Mouse (Mus musculus): Measurements from ENCODE around the gene Id2.

Gene Id2

DNA sequence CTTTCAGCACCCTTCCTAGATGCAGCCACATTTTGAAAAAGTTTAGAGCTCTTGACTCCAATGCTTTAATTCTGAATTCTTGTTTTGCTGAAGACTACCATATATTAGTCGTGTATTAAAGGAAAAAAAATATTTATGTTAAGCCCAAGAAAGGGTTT lies at the start of gene Id2:
Gene Id2, minus strand, starts transcription at position 89 of the 158 bp plus-strand sequence.
- DNase-seq (ENCODE audit: low read depth): no peak

- no peak for DNase-seq (ENCODE audit: low read depth)
These were observed 48.4 kb upstream of the Id2 start for GRCm38 (mm10) chr12:25145344-25145698.

GRCm38 (mm10) chr12:25144591-25145343 lies 47.8 kb upstream of the Id2 start:
- DNase-seq (ENCODE audit: low read depth): no peak

GRCm38 (mm10) chr12:25143492-25143891 lies 46.6 kb upstream of the Id2 start:
- DNase-seq (ENCODE audit: low read depth): peak; percentile 52

- DNase-seq (ENCODE audit: low read depth): no peak
These were observed 45.3 kb upstream of the Id2 start for GRCm38 (mm10) chr12:25142251-25142650.

DNA sequence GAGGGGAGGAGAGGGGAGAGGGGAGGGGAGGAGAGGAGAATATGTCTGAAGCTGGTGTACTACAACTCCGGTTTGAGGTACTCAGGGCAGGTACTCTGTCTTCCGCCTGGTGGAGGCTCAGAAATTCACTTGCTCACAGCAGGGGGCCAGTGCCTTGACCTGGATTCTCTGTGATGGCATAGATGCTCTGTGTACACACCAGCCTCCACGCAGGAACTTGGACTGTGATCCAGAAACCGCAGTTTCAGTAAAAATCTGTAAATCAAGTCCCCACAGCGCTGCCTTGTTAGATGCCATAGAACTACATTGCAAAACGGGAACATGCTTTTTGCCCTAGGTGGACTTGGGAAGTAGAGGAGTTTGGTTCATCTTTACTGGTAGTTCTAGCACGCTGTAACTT lies 44.4 kb upstream of the Id2 start:
- DNase-seq (ENCODE audit: low read depth): no peak

GRCm38 (mm10) chr12:25140115-25140514 lies 43.2 kb upstream of the Id2 start:
- no peak for DNase-seq (ENCODE audit: low read depth)

DNA sequence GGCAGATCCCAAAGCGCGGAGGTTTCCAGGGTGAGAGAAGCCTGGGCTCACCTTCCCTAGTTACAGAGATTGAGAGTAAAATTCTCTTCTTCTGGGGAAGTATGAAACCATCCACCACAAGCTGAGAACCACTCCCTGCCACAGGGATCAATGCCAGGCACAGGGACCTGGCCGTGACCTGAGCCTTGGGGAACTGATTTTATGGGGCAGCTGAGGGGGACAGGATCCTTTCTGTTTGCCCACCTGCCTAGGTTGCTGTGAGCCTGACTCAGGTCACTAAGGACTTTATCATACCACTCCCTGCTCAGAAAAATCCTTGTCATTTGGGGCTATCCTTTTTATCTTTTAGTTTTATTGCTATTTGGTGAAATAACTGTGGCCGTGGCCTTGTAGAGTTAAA lies 41.7 kb upstream of the Id2 start:
- no peak for DNase-seq (ENCODE audit: low read depth)

DNA sequence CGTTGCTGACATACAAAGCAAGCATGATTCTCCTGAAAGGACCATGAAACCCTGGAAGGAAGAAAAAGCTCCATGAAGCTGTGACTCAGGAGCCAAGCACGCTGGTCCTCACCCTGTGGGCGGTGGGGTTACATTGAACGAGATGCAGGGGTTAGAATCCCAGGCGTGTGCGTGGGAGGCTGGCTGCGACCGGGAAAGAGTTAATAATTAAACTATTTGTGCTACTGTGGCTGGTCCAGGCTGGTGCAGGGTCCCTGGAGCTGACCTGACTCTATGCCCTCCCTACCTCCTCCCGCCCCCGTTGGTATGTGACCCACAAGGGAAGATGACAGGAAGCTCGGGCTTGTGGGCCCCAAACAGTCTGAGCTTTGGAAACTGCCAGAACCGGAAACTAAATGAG lies 35.1 kb upstream of the Id2 start:
- peak; percentile 70 for DNase-seq (ENCODE audit: low read depth)

DNA sequence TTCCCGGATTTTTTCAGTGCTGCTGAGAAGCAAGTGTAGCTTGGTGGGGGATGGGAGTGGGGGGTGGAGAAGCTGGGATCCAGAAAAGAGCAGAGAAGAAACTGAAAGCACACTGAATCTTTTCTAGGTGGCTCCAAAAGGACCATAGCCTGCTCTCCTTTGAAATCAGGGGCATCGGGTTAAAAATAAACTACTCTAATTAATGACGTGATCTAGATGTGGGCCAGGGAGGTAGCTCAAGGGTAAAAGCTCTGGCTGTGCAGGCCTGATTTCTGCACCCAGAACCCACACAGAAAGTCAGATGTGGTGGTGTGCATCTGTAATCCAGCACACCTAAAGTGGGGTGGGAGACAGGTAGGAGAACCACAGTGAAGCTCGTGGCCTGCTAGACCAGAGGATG lies 30.7 kb upstream of the Id2 start:
- no peak for DNase-seq (ENCODE audit: low read depth)

DNA sequence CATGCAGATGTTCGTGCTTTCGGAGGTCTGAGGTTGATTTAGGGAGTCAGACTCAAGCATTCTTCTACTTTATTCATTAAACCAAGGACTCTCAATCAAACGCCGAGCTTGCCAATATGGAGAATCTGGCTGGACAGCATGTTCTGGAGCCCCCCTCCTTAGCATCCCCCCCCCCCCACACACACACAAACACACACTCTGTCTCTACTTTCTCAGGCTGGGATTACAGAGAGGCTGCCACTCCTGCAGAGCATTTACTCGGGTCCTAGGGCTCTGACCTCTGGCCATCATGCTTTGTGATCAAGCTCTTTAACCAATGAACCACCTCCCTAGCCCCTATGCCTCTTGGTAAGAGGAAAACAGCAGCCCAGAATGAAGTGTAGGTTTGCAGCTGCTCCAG lies 29.3 kb upstream of the Id2 start:
- DNase-seq (ENCODE audit: low read depth): no peak

- no peak for DNase-seq (ENCODE audit: low read depth)
These were observed 28.4 kb upstream of the Id2 start for GRCm38 (mm10) chr12:25125239-25125776.

DNA sequence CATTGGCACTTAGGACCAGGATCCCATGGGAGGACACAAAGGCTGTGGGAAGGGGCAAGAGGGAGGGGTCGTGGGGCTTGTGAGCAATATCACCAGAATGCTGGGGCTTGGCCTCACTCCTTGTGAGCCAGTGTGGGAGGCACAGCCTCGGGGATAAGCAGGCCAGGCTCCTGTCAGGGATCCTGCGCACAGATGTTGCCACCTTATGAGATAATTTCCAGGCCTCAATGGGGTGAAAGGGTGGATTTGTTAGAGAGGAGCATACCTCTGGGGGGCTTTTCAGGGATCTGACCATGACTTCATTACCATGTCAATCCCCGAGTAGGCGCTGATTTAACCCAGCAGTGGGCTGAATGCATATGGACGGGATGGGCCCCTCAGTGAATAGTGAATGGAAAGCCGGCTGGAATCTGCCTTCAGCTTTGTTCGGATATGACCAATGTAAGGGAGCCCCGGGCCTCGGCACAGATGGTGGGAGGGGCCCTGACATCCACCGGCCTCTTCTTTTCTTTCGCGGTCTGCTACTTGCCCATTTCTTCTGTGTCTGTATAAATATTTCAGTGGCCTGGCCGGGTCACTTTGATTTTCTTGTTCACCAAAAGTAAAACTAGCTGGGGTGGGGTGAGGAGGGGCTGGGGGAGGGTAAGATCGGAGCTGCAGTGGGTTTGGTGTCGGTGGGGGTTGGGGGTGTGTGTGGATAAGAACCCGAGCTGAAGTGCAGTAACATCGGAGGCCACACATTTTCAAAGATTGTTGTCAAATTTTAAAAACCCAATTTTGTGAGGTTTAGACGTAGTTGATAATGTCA lies 27.7 kb upstream of the Id2 start:
- DNase-seq (ENCODE audit: low read depth): no peak

- no peak for DNase-seq (ENCODE audit: low read depth)
These were observed 23.8 kb upstream of the Id2 start for GRCm38 (mm10) chr12:25120753-25121152.

DNA sequence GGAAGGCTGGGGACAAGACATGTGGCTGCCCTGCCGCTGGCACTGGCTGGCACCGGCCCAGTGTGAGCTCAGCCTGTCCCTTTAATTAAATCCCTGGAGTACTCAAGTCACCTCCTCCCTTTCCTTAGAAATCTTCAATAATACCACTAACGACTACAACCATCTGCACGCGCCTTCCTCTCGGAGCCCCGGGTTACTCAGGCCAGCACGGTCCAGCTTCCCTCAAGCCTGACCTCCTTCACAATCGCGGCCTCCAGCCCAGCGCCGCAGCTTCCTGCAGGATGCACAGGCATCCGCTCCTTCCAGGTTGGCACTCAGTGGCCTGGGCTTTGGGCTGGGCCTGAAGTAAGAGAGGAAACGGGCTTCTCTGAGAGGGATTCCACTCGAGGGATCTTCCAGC lies 22.3 kb upstream of the Id2 start:
- no peak for DNase-seq (ENCODE audit: low read depth)

GRCm38 (mm10) chr12:25117856-25118511 lies 21.0 kb upstream of the Id2 start:
- peak; percentile 29 for DNase-seq (ENCODE audit: low read depth)

- DNase-seq (ENCODE audit: low read depth): no peak
These were observed 19.2 kb upstream of the Id2 start for GRCm38 (mm10) chr12:25116126-25116525.

DNA sequence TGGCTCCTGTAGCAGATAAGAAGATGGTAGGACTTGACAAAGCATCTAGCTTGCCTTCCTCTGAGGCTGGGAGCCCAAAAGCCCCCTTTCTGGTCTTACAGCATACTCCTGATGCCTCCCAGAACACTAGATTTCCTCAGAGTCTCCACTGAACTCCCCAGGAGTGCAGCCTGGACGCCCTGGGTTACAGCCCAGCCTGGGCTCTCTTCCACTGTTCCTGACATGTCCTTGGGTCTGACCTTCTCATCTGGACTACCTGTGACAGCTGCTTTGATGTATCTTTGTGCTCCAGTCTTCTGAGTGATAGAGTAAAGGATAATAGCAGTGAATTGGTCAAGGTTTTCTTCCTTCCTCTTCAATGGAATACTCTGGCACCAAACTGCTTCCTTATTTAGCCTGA lies 17.5 kb upstream of the Id2 start:
- no peak for DNase-seq (ENCODE audit: low read depth)

- no peak for DNase-seq (ENCODE audit: low read depth)
These were observed 16.4 kb upstream of the Id2 start for GRCm38 (mm10) chr12:25113357-25113756.

GRCm38 (mm10) chr12:25112806-25113205 lies 15.9 kb upstream of the Id2 start:
- DNase-seq (ENCODE audit: low read depth): no peak

GRCm38 (mm10) chr12:25110682-25111078 lies 13.7 kb upstream of the Id2 start:
- DNase-seq (ENCODE audit: low read depth): no peak

GRCm38 (mm10) chr12:25109971-25110681 lies 13.2 kb upstream of the Id2 start:
- DNase-seq (ENCODE audit: low read depth): peak; percentile 68

DNA sequence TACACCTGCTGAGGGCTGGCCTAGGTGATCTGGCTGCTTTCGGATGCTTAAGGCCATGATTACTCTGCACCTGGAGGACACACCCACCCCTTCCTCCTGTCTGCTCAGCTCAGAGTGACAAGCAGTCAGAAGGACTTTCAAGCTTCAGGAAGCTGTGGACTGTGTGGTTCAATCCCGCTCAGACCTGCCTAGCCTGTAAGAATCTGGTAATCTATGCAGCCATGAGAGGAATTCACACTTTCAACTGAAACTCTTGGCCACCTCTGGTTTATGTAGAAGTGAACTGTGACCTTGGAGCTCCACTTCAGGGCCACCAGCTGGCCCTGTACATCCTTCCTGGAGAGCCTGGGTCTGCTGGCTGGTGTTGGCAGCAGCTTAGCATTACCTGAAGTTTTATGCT lies 11.9 kb upstream of the Id2 start:
- DNase-seq (ENCODE audit: low read depth): no peak

Measured in NIH3T3 (cell line).